Mouse (Mus musculus): ENCODE measurements around the gene Cdkn2aipnl. TPM values are rescaled to one million over a fixed set of nuclear protein-coding genes. Genes with fewer than 3 reads are reported as not detected.

The Cdkn2aipnl gene
- polyA plus RNA-seq, 1 experiment from 2014 or later = 122 TPM

GRCm38 (mm10) chr11:51999611-52000289 lies 32.3 kb downstream of the Cdkn2aipnl start:
- Histone ChIP-seq H3K4me3 (ENCODE audit: low read length) (peak overlapping the region; percentile 99), H3K27ac (ENCODE audit: low read depth, low read length) (peak overlapping the region; percentile 97), H3K27me3 (replicated peaks; ENCODE audit: control insufficient read depth, insufficient read depth, low read length) (no peaks in the 10 kb centered on the region), H3K9me3 (ENCODE audit: control insufficient read depth, low read length) (no peaks in the 10 kb centered on the region), H3K36me3 (ENCODE audit: control insufficient read depth, insufficient read depth, low read length) (peaks cover 8% of the 10 kb centered on the region; the same call in 1 of the 2 replicates), H3K4me2 (ENCODE audit: low read length) (peak overlapping the region; percentile 94), H3K4me1 (ENCODE audit: control insufficient read depth, insufficient read depth, low read depth, low read length) (peaks cover 30% of the 10 kb centered on the region), H3K9ac (ENCODE audit: low read depth, low read length) (peak overlapping the region; percentile 95)
- peak; percentile 45 for ATAC-seq
- WGBS = 0% methylated on average over 27 of the region's 29 CpGs

GRCm38 (mm10) chr11:52000290-52000962 lies 33.0 kb downstream of the Cdkn2aipnl start, which contains the start of gene Ube2b:
TSS of gene Ube2b (minus strand) at chr11:52000762.
- Histone ChIP-seq H3K27ac (ENCODE audit: low read depth, low read length) (peak within 1 kb of the TSS; percentile 97), H3K9ac (ENCODE audit: low read depth, low read length) (peak within 1 kb of the TSS; percentile 95), H3K4me2 (ENCODE audit: low read length) (peak within 1 kb of the TSS; percentile 94), H3K36me3 (ENCODE audit: control insufficient read depth, insufficient read depth, low read length) (peaks cover 4% of the 10 kb centered on the region; the same call in 1 of the 2 replicates), H3K9me3 (ENCODE audit: control insufficient read depth, low read length) (no peaks in the 10 kb centered on the region), H3K4me1 (ENCODE audit: control insufficient read depth, insufficient read depth, low read depth, low read length) (peaks cover 31% of the 10 kb centered on the region), H3K4me3 (ENCODE audit: low read length) (peak within 1 kb of the TSS; percentile 99), H3K27me3 (replicated peaks; ENCODE audit: control insufficient read depth, insufficient read depth, low read length) (no peaks in the 10 kb centered on the region)
- ATAC-seq = peak; percentile 81
- 1% methylated on average over 55 of the region's 63 CpGs for WGBS

DNA sequence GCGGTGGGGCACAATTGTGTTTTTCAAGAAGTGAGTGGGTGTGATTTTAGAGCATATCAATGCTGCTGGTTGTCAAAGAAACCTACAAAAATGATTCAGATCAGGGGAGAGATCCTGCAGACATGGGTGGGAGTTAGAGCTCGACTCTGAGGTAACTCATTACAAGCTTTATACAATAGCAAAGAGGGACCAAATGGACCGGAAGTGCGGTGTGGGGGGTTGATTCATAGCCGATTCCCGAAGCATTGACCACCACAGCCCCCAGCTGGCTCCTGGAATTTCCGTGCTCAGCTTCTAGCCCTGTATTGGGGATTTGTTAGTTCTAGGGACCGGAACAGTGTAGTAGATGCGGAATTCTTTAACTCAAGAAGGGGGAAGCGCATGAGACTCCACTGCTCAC lies 33.9 kb downstream of the Cdkn2aipnl start:
- no peak overlapping the region; the same call in 1 of the 2 replicates for H3K27ac ChIP-seq (ENCODE audit: low read depth, low read length)
- H3K36me3 ChIP-seq (ENCODE audit: control insufficient read depth, insufficient read depth, low read length) = 0 out of 2 replicates have a peak, but pooled peaks cover 3% of the 10 kb centered on the region
- ATAC-seq = no peak
- H3K27me3 ChIP-seq (replicated peaks; ENCODE audit: control insufficient read depth, insufficient read depth, low read length) = no peaks in the 10 kb centered on the region
- H3K4me1 ChIP-seq (ENCODE audit: control insufficient read depth, insufficient read depth, low read depth, low read length) = peaks cover 37% of the 10 kb centered on the region
- peak overlapping the region; percentile 63 for H3K4me2 ChIP-seq (ENCODE audit: low read length)
- 66% methylated on average over 10 of the region's 10 CpGs for WGBS
- H3K9me3 ChIP-seq (ENCODE audit: control insufficient read depth, low read length) = no peaks in the 10 kb centered on the region
- no peak overlapping the region; the same call in 1 of the 2 replicates for H3K9ac ChIP-seq (ENCODE audit: low read depth, low read length)
- H3K4me3 ChIP-seq (ENCODE audit: low read length) = no peak overlapping the region

DNA sequence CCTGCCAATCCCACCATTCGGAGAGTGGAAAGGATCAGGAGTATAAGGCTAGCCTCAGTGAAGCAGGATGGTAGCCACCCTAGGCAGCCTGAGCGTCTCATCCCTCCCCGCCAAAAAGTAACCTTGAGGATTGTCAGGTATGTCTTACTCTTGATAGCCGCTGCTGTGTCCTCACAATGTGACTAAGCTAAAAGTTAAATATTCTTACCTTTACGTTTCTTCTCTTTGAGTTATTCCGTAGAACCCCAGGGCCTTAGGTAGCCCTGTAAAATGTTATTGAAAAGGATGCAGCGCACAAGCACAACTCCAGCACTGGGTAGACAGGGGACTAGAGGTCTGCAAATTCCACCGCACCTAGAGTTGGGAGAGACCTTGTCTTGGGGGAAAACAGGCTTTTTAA lies 34.4 kb downstream of the Cdkn2aipnl start:
- Histone ChIP-seq H3K4me3 (ENCODE audit: low read length) (no peak overlapping the region), H3K27me3 (replicated peaks; ENCODE audit: control insufficient read depth, insufficient read depth, low read length) (no peaks in the 10 kb centered on the region), H3K9ac (ENCODE audit: low read depth, low read length) (no peak overlapping the region), H3K4me2 (ENCODE audit: low read length) (no peak overlapping the region), H3K9me3 (ENCODE audit: control insufficient read depth, low read length) (no peaks in the 10 kb centered on the region), H3K36me3 (ENCODE audit: control insufficient read depth, insufficient read depth, low read length) (no peaks in the 10 kb centered on the region), H3K4me1 (ENCODE audit: control insufficient read depth, insufficient read depth, low read depth, low read length) (peaks cover 37% of the 10 kb centered on the region), H3K27ac (ENCODE audit: low read depth, low read length) (no peak overlapping the region)
- 94% methylated on average over 8 of the region's 8 CpGs for WGBS
- ATAC-seq = no peak

- peaks cover 33% of the 10 kb centered on the region for H3K4me1 ChIP-seq (ENCODE audit: control insufficient read depth, insufficient read depth, low read depth, low read length)
- H3K27me3 ChIP-seq (replicated peaks; ENCODE audit: control insufficient read depth, insufficient read depth, low read length) = no peaks in the 10 kb centered on the region
- peak overlapping the region; percentile 81; the same call in 1 of the 2 replicates for H3K9ac ChIP-seq (ENCODE audit: low read depth, low read length)
- H3K4me2 ChIP-seq (ENCODE audit: low read length) = peak overlapping the region; percentile 65
- no peak for ATAC-seq
- peak overlapping the region; percentile 87; the same call in 1 of the 2 replicates for H3K27ac ChIP-seq (ENCODE audit: low read depth, low read length)
- no peaks in the 10 kb centered on the region for H3K36me3 ChIP-seq (ENCODE audit: control insufficient read depth, insufficient read depth, low read length)
- no peaks in the 10 kb centered on the region for H3K9me3 ChIP-seq (ENCODE audit: control insufficient read depth, low read length)
- H3K4me3 ChIP-seq (ENCODE audit: low read length) = peak overlapping the region; percentile 70
- WGBS = 78% methylated on average over 13 of the region's 13 CpGs
Measured at GRCm38 (mm10) chr11:52002842-52003504, 35.5 kb downstream of the Cdkn2aipnl start.

GRCm38 (mm10) chr11:52003505-52003771 lies 36.0 kb downstream of the Cdkn2aipnl start:
- Histone ChIP-seq H3K9me3 (ENCODE audit: control insufficient read depth, low read length) (no peaks in the 10 kb centered on the region), H3K4me1 (ENCODE audit: control insufficient read depth, insufficient read depth, low read depth, low read length) (peaks cover 29% of the 10 kb centered on the region), H3K27me3 (replicated peaks; ENCODE audit: control insufficient read depth, insufficient read depth, low read length) (no peaks in the 10 kb centered on the region), H3K4me2 (ENCODE audit: low read length) (peak overlapping the region; percentile 65), H3K27ac (ENCODE audit: low read depth, low read length) (peak overlapping the region; percentile 87), H3K9ac (ENCODE audit: low read depth, low read length) (peak overlapping the region; percentile 81), H3K4me3 (ENCODE audit: low read length) (peak overlapping the region; percentile 70), H3K36me3 (ENCODE audit: control insufficient read depth, insufficient read depth, low read length) (no peaks in the 10 kb centered on the region)
- 19% methylated on average over 4 of the region's 4 CpGs for WGBS
- no peak for ATAC-seq

DNA sequence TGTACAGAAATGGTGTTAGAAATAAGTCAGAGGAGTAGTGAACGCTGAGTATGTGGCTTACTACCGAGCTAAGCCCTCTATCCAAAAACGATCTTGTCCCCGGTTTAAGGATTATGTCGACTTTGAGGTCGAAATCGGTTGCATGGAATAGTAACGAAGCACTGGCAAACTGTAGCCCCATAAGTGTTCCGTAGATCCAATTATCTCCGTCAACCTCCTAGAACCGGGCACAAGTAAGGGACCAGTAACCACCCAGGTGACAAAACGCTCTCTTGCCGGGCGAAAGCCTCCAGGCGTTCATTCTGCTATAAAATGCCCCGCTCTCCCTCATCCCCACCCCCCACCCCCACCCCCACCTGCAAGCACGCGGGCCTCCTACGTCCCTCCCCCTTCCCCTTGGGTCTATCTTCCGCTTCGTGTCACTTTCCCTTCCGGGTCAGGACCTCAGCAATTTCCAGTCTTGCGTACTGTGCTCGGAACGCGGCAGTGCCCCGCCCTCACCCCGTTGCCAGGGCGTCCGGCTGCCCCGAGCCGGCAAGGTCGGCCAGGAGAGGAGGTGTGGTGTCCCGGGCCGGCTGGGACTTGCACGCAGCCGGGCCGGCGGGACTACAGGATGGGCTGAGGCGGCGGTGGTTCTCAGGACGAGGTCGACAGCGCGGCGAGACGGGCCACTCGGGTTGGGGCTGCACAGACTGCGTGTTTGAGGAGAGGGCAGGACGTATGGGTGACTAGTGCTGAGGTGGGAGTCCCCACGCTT lies 36.5 kb downstream of the Cdkn2aipnl start, which contains the start of gene Cdkl3:
TSS of gene Cdkl3 (plus strand) at position 450 of the 757 bp plus-strand sequence.
- Histone ChIP-seq H3K36me3 (ENCODE audit: control insufficient read depth, insufficient read depth, low read length) (no peaks in the 10 kb centered on the region), H3K9me3 (ENCODE audit: control insufficient read depth, low read length) (no peaks in the 10 kb centered on the region), H3K9ac (ENCODE audit: low read depth, low read length) (peak within 1 kb of the TSS; percentile 81), H3K4me3 (ENCODE audit: low read length) (peak within 1 kb of the TSS; percentile 70), H3K27ac (ENCODE audit: low read depth, low read length) (peak within 1 kb of the TSS; percentile 87), H3K4me2 (ENCODE audit: low read length) (peak within 1 kb of the TSS; percentile 65), H3K4me1 (ENCODE audit: control insufficient read depth, insufficient read depth, low read depth, low read length) (peaks cover 24% of the 10 kb centered on the region), H3K27me3 (replicated peaks; ENCODE audit: control insufficient read depth, insufficient read depth, low read length) (no peaks in the 10 kb centered on the region)
- peak; percentile 90 for ATAC-seq
- WGBS = under 1% methylated on average over 48 of the region's 51 CpGs

- Histone ChIP-seq H3K36me3 (ENCODE audit: control insufficient read depth, insufficient read depth, low read length) (no peaks in the 10 kb centered on the region), H3K27ac (ENCODE audit: low read depth, low read length) (no peak overlapping the region), H3K4me2 (ENCODE audit: low read length) (0 out of 2 replicates have a peak overlapping the region, but pooled peaks have one; percentile 19), H3K4me1 (ENCODE audit: control insufficient read depth, insufficient read depth, low read depth, low read length) (peaks cover 19% of the 10 kb centered on the region), H3K4me3 (ENCODE audit: low read length) (no peak overlapping the region), H3K27me3 (replicated peaks; ENCODE audit: control insufficient read depth, insufficient read depth, low read length) (no peaks in the 10 kb centered on the region), H3K9ac (ENCODE audit: low read depth, low read length) (no peak overlapping the region), H3K9me3 (ENCODE audit: control insufficient read depth, low read length) (no peaks in the 10 kb centered on the region)
- 65% methylated on average over 2 of the region's 2 CpGs for WGBS
- no peak for ATAC-seq
Measured at GRCm38 (mm10) chr11:52005586-52005985, 38.1 kb downstream of the Cdkn2aipnl start.

All from hindbrain, embryonic 16.5 days (tissue).